15 mouse cellular contexts compared by ENCODE assay signal in genomic region chr5:49522986-49523385, GRCm38 (mm10). TPM values are rescaled to one million over a fixed set of nuclear protein-coding genes. Genes with fewer than 3 reads are reported as not detected.
"Had no signal": no experiment of that assay in that cellular context is flagged by ENCODE, and none has a peak within 500 bp of the region (broad histone marks: within the 10 kb centered on the region; RNA-seq: fewer than 3 reads in every experiment).

No protein-coding gene starts in this region.

- H3K27ac ChIP-seq: limb, embryonic 12.5 days; liver, embryonic 13.5 days; lung, embryonic 15.5 days; macrophage; midbrain, embryonic 15.5 days; neural tube, embryonic 12.5 days had no signal

- H3K9ac ChIP-seq: limb, embryonic 12.5 days; liver, embryonic 13.5 days; liver, postnatal 0 days; lung, embryonic 15.5 days; midbrain, embryonic 15.5 days; neural tube, embryonic 12.5 days had no signal

- H3K4me1 ChIP-seq: limb, embryonic 12.5 days; liver, embryonic 13.5 days; megakaryocyte, embryonic 14.5 days had no signal

- ATAC-seq: liver, postnatal 0 days; midbrain, embryonic 15.5 days had no signal

- DNase-seq: kidney, postnatal 10 days; kidney, postnatal 4 days; liver; liver, embryonic 13.5 days; liver, postnatal 0 days; lung, postnatal 14 days; thymus, adult 18-20 months; thymus, postnatal 25 days had no signal

- H3K9me3 ChIP-seq: limb, embryonic 12.5 days; liver, embryonic 13.5 days; lung, embryonic 15.5 days; midbrain, embryonic 15.5 days; neural tube, embryonic 12.5 days had no signal

- H3K4me2 ChIP-seq: limb, embryonic 12.5 days; liver, embryonic 13.5 days; lung, embryonic 15.5 days; midbrain, embryonic 11.5 days; neural tube, embryonic 12.5 days had no signal

- H3K4me3 ChIP-seq: limb, embryonic 12.5 days; liver, embryonic 13.5 days; lung, embryonic 15.5 days; megakaryocyte, embryonic 14.5 days; neural tube, embryonic 12.5 days had no signal

- H3K36me3 ChIP-seq: limb, embryonic 12.5 days; liver, embryonic 13.5 days; lung, embryonic 15.5 days; midbrain, embryonic 15.5 days; neural tube, embryonic 12.5 days had no signal

RNA-seq across cellular contexts. Expression of gene Kcnip4, which starts 1.7 kb away (rescaled TPM):
- polyA plus RNA-seq: macrophage had no signal
